Mouse (Mus musculus) spleen, adult 12 weeks (tissue): ENCODE results near the gene Ptcd2.

Experiments used
- DNase-seq: peaks from one replicate; pipeline ENCODE4 v3.0.0; 2022; ENCODE audit warnings: low spot score

Ptcd2 gene

GRCm38 (mm10) chr13:99344599-99345575 is at the start of gene Ptcd2, which contains the start of gene Mrps27:
Gene Ptcd2 (minus strand): TSS chr13:99344705.
Gene Mrps27 (plus strand): TSS chr13:99344786.
- peak; percentile 94 for DNase-seq

- no peak for DNase-seq
These were observed 48.6 kb upstream of the Ptcd2 start for GRCm38 (mm10) chr13:99393128-99393527.

GRCm38 (mm10) chr13:99391417-99391816 is 46.9 kb upstream of the Ptcd2 start:
- DNase-seq: no peak

GRCm38 (mm10) chr13:99387901-99388811 is 43.7 kb upstream of the Ptcd2 start:
- DNase-seq: no peak

- DNase-seq: no peak
These were observed 41.8 kb upstream of the Ptcd2 start for GRCm38 (mm10) chr13:99386341-99386740.

GRCm38 (mm10) chr13:99385911-99386310 is 41.4 kb upstream of the Ptcd2 start:
- DNase-seq: no peak

GRCm38 (mm10) chr13:99384555-99385203 is 40.2 kb upstream of the Ptcd2 start:
- DNase-seq: no peak

GRCm38 (mm10) chr13:99382373-99382772 is 37.9 kb upstream of the Ptcd2 start:
- DNase-seq: no peak

GRCm38 (mm10) chr13:99378223-99378622 is 33.7 kb upstream of the Ptcd2 start:
- no peak for DNase-seq

GRCm38 (mm10) chr13:99377055-99377454 is 32.5 kb upstream of the Ptcd2 start:
- DNase-seq: no peak

GRCm38 (mm10) chr13:99375550-99375949 is 31.0 kb upstream of the Ptcd2 start:
- DNase-seq: no peak

GRCm38 (mm10) chr13:99374191-99374590 is 29.7 kb upstream of the Ptcd2 start:
- DNase-seq: no peak

GRCm38 (mm10) chr13:99373684-99374083 is 29.2 kb upstream of the Ptcd2 start:
- no peak for DNase-seq

- no peak for DNase-seq
These were observed 26.8 kb upstream of the Ptcd2 start for GRCm38 (mm10) chr13:99371285-99371684.

GRCm38 (mm10) chr13:99369103-99369502 is 24.6 kb upstream of the Ptcd2 start:
- no peak for DNase-seq

GRCm38 (mm10) chr13:99367554-99368174 is 23.2 kb upstream of the Ptcd2 start:
- DNase-seq: no peak

- no peak for DNase-seq
These were observed 22.1 kb upstream of the Ptcd2 start for GRCm38 (mm10) chr13:99366422-99367175.

GRCm38 (mm10) chr13:99363866-99364265 is 19.4 kb upstream of the Ptcd2 start:
- DNase-seq: no peak

GRCm38 (mm10) chr13:99358921-99359320 is 14.4 kb upstream of the Ptcd2 start:
- no peak for DNase-seq

- no peak for DNase-seq
These were observed 12.1 kb upstream of the Ptcd2 start for GRCm38 (mm10) chr13:99356428-99357265.
